Mouse (Mus musculus): ENCODE measurements around the gene Prm1.

DNA sequence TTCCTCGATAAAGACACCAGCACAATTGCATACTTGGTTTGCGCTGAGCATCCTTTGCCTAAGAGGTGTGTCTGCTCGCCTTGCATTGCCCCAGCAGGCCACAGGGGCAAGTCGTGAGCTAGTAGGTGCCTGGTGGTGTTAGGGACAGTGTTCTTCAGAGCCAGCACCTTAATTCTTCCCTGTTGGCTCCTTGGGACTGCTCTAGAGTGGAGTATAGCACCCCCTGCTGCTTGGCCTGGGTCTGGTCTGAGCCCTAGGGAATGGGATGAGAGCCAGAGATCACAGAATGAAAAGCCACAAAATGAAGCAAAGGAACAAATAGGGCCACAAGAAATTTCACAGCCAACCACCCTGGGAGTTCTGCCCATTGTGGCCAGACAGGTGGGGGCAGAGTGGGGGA is 40.9 kb upstream of the Prm1 start:
- peak; percentile 78 for TF ChIP-seq CTCF (IDR thresholded peaks at IDR 0.05; ENCODE audit: low read depth)
- no peak for TF ChIP-seq EP300 (IDR thresholded peaks at IDR 0.05; ENCODE audit: low read depth)

Measured in liver, postnatal 0 days (tissue).